Mouse (Mus musculus) layer of hippocampus, adult 18-20 months (tissue): ENCODE results near the gene Lhpp. TPM values are rescaled to one million over a fixed set of nuclear protein-coding genes. Genes with fewer than 3 reads are reported as not detected.
A peak's percentile ranks its signal among the peaks of the same experiment; 100 is the strongest.

Experiments used
- DNase-seq, 2 experiments: peaks; one replicate each; pipeline ENCODE4 v3.0.0; 2022; ENCODE audit warnings: low spot score in 2 of 2
- long read RNA-seq: library from polyadenylated mRNA; stranded (forward); transcript quantifications from one replicate; pipeline ENCODE4 v2.0.0, GENCODE M21; 2021
- total RNA-seq, 2 experiments: library from RNA; stranded (reverse); gene quantifications; 2 replicates each; pipeline ENCODE4 v1.2.3; 2021

Lhpp gene
- 10 to 100 TPM; 20.3 to 26.5 TPM for total RNA-seq
- long read RNA-seq, transcript Lhpp-201 (7 exons, 1,612 nt), result major isoform, 17 of 23 reads
- long read RNA-seq, partial matches to known transcripts, result 1 of 23 reads
- long read RNA-seq, other reads (novel, unspliced or antisense), result 5 of 23 reads

DNA sequence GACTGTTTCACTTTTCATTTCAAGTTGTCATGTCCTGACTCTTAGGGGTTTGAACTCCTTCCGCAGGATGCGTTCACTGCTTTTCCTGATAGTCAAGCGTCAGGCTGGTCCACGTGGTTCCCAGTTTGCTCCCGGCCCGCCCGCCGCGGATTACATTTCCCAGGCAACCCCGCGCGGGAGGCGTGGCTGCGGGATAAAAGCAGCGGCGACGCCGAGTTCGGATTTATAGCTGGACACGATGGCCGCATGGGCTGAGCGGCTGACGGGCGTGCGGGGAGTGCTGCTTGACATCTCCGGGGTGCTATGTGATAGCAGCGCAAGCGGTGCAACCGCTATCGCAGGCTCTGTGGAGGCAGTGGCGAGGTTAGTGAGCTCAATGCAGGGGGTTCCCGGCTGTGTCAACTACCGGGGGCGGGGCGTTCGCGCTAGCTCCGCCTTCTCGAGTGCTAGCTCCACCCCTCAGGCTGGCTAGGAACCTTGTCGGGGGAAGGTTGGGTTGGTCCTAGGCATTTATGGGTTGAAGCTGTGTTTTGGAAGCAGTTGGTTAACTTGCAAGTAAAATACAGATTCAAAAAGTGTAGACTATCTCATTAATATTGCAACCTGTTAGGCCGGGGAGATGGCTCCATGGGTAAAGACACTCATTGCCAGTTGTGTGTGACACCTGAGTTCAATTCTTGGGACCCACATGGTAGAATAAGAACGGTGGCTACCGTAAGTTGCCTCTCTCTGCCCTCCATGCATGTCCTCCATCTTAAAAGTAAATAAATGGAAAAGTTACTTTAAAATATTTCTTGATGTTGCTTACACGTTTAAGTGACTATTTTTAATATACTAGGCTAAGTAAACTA lies at the start of gene Lhpp:
Gene Lhpp (plus strand): TSS at position 171 of the 851 bp plus-strand sequence.
- peak; percentile 70 to 85 for DNase-seq

DNA sequence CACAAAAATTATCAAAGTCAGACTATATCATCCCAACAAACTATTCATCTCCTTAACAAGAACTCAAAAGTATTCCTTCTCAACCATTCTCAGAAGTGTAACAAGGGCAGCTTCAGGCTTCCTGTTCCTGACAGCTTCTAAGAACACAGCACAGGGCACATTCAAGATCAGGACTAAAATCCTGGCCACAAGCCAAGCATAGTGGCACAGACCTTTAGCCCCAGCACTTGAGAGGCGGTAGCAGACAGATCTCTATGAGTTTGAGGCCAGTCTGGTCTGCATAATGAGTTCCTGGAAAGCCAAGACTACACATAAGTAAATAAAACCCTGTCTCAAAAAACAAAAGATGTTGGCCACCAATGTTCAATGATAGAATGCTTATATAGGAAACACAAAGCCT lies 44.6 kb upstream of the Lhpp start:
- DNase-seq, result no peak

- no peak for DNase-seq
These were observed 41.6 kb upstream of the Lhpp start for GRCm38 (mm10) chr7:132568817-132569216.

- DNase-seq, result no peak
These were observed 40.4 kb upstream of the Lhpp start for GRCm38 (mm10) chr7:132570071-132570470.

DNA sequence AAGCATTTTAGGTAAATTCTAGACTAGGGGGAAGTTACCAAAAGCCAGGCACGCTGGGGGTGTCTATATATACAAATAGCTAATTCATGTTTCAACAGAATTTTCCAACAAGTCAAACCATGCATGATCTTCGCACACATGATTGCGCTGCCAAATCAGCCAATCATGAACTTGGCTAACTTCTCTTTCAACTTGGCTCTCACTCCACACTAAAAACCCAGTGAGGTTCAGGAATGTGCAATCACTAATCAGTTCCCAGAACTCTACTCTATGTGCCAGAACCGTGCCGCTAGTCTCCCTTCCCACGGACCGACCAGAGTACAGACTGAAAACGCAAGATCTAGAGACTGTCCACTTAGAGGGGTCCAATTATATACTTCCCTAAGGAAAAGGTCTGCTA lies 39.0 kb upstream of the Lhpp start:
- DNase-seq, result no peak

DNA sequence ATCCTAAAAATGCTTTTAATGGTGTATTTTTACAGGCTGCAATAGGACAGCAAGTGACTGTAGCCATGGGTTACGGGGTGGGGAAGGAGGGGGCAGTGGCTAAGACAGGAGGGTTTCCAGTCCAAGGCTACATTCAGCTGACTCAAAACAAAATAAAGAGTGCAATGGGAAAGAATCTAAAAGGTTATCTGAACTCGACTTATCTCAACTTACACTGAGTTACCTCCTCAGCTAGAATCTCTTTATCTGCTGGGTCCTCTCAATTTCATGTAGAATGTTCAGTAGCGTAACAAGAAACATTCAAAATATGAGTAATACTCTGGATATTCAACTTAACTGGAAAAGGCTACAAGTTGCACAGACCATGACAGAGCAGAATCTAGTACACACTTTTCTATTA lies 37.7 kb upstream of the Lhpp start:
- DNase-seq, result no peak

DNA sequence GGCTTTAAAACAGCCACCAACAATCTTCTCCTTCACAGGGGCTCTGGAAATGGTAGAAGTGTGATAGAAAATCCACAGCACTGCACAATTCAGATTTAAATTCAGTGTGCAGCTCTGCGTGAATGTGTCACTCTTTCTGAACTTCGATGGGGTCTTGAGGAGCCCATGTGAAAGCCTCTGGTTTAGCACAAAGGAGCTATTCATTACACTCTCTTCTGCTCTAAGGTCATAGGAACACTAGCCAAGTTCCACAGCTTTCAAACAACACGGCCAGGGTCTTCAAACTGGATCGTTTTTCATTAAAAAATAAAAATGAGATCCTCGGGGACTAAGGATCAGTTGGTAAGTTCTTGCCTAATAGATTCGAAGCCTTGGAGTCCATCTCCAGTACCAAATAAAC lies 37.2 kb upstream of the Lhpp start:
- DNase-seq, result no peak

DNA sequence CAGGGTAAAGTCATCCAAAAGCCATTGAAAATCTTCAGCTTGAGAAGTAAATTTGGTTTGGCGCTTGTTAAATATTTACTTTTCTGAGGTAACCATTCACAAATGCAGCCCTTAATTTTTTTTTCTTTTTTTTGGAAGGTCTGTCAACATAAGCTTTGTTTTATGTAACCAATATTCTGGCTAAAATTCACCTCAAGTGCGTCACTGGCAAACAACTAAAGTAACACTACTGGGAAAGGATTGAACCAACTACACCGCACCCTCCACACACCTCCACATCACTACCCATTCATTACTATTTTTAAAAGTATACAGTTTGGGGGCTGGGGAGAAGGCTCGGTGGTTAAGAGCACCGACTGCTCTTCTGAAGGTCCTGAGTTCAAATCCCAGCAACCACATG lies 35.8 kb upstream of the Lhpp start:
- DNase-seq, result no peak

DNA sequence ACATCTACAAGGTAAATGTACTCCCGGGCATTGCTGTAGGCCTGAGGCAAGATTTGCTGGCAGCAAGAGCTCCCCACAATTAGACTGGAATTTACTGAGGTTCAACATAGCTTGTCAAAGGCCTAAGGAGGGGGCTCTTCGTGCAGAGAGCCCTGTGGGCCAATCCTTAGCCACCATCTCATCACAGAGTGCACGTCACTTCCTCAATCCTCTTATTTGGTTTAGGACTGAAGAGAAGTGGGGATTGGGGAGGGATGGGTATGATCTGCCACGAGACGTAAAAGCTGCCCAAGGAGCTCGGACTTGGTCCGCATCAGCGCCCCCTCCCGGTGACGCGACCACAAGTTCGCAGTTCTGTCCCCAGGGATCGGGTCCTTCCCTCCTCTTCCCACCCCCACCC lies 34.8 kb upstream of the Lhpp start:
- DNase-seq, result peak; percentile 79 to 90

- peak; percentile 90 to 96 for DNase-seq
These were observed 34.3 kb upstream of the Lhpp start, which contains the start of gene Oat for GRCm38 (mm10) chr7:132576116-132576650. Oat (minus strand) TSS chr7:132576398.

DNA sequence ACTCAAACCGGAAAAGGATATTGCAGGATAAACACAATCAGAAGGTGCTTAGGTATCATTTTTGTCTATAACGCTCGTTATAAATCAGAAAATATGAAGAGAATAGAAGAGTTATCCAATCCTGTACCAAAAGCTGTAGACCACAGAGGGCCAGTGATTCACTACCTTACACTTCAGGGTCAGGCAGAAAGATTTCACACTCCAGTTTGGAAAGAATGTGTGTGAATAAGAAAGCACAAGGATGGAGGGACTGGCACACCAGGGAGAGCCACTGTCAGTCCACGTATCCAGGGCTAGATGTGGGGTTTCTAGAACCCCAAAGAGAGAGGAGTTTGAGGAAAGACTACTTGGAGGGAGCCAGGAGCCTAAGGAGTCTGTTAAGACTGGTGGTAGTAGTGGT lies 33.5 kb upstream of the Lhpp start:
- no peak for DNase-seq

- no peak for DNase-seq
These were observed 29.9 kb upstream of the Lhpp start for GRCm38 (mm10) chr7:132580511-132580910.

DNA sequence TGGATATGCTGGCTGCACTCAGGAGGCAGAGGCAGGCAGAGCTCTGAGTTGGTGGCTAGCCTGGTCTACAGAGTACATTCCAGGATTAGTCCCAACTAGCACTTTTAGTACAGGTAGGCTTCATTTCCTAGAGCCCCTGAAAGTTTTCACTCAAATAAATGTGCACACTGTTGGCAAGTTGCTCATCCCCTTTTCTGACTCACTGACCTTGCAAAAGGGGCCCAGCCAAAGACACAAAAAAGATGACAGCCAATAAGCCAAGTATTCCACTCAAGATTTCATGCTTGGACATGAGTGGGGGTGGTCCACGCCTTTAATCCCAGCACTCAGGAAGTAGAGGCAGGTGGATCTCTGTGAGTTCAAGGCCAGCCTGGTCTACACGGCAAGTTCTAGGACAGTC lies 29.0 kb upstream of the Lhpp start:
- DNase-seq, result no peak

- no peak for DNase-seq
These were observed 24.5 kb upstream of the Lhpp start for GRCm38 (mm10) chr7:132585695-132586491.

DNA sequence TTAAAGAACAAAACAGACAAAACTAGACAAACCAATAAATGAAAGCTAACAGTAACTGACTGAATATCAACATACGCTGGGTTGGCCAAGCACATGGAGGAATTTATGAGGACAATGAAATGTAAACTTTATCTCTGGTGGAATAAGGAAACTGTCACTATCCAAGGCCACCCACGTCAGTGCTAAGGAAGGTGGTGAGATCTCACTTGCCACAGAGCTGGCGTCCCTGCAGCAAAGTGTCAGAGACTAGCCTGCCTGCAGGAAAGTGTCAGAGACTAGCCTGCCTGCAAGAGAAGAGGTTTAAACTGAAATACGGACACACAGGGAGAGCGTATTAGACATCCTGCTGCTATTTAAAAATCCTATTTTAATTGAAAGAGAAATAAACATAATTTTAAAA lies 23.3 kb upstream of the Lhpp start:
- DNase-seq, result no peak

GRCm38 (mm10) chr7:132589610-132590009 lies 20.8 kb upstream of the Lhpp start:
- no peak for DNase-seq

DNA sequence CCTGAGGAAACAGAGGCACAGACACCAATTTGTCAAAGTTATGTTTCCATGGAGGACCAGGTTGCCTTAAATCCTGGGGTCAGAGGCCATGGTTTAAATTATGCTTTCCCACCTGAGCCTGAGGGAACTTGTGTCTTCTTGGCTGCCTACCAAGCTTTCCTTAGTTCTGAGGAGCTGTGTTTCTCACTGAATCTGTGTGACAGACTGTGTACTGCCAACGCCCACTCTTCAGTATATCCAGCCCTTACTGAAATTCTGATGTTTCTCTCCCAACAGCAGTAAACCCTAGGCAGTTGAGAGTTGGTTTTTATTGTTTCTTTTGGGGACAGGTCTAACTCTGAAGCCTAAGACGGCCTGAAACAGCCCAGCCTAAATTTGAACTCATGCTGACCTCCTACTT lies 16.7 kb upstream of the Lhpp start:
- peak in 1 of 2 experiments; percentile 30 for DNase-seq

DNA sequence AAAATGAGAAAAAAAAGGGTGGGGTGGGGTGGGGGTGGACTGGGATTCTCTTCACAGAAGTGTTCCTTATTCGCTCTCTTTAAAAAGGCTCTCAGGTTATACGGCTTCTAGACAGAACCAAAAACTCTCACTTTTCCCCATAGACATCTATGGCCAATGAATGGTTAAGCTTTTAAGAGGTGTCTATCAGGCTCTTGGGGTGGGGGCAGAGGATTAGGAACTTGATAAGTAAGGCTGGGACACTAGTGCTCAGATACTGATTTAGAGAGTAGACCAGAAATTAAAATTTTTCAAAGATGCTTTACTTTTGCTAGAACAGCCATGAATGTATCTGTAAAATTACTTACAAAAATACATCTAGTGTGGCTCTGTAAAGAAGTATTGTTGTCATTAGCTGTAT lies 16.1 kb upstream of the Lhpp start:
- DNase-seq, result no peak

DNA sequence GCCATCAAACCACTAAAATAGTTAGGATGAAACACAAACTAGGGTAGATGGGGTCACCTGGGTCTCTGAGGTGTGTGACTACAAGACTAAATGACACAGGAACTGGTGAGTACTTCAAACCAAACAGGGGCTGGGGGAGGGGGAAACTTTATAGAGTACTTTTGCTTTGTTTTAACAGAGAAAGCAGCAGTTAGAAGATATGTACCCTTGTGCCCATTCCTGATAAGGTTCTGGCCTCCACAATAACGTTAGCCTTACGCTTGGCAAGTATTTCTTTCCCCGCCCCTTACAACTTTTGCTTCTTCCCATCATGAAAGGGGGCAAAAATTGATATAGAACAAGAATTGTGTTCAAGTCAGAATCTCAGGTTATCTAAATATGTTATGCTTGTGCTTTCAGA lies 14.7 kb upstream of the Lhpp start:
- DNase-seq, result no peak

DNA sequence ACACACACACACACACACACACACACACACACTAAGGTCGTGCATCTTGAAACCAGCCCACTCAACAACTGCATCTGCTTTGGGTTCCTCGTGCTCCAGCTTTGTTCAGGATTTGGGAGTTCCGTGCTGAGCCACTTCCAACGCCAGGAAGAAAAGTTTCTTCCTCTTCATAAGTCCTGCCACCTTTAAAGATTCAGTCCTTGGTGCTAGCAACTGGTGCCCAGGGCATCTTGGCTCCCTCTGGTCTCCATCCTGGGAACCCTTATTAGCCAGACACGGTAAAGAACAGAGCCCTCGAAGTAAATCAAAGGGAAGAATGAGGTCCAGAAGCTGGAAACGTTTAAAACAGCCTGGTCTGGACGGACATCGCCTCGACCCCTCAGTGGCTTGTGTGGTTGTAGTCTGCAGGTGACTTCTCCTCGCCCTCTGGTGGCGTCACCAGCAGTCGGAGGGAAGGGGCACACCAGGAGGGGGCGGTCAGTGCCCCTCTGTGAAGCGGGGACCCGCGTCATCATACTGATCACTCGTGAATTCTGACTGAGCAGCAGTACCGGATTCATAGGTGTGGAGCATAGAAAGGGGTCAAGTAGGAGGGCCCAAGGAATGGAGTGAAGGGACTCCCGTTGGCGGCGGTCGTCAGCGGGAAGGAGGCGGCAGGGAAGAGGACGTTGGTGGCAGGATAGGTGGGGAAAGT lies 13.7 kb upstream of the Lhpp start:
- DNase-seq, result no peak
